Mouse (Mus musculus): Measurements from ENCODE around the gene Sigirr. TPM values are rescaled to one million over a fixed set of nuclear protein-coding genes. Genes with fewer than 3 reads are reported as not detected.

Sigirr gene
- total RNA-seq, 2 experiments from 2014 or later: 6.7 to 8.2 TPM

- intact Hi-C loops (cut with DNase I): no loop called here
- DNase-seq: no peak
Observed at GRCm38 (mm10) chr7:141063353-141063752, 37.0 kb downstream of the Sigirr start.

- intact Hi-C loops (cut with DNase I): no loop called here
- DNase-seq: no peak
Observed at GRCm38 (mm10) chr7:141062525-141062924, 37.8 kb downstream of the Sigirr start.

GRCm38 (mm10) chr7:141061269-141061692 lies 39.1 kb downstream of the Sigirr start:
- intact Hi-C loops (cut with DNase I): no loop called here
- no peak for DNase-seq

- intact Hi-C loops (cut with DNase I): no loop called here
- peak; percentile 50 to 61 for DNase-seq
Observed at GRCm38 (mm10) chr7:141060426-141061242, 39.7 kb downstream of the Sigirr start, which contains the start of gene B4galnt4. Gene B4galnt4 (plus strand): TSS chr7:141061104.

- DNase-seq: no peak
- intact Hi-C loops (cut with DNase I): no loop called here
Observed at GRCm38 (mm10) chr7:141059929-141060328, 40.4 kb downstream of the Sigirr start.

GRCm38 (mm10) chr7:141058601-141059341 lies 41.6 kb downstream of the Sigirr start:
- DNase-seq: no peak
- intact Hi-C loops (cut with DNase I): no loop called here

GRCm38 (mm10) chr7:141057541-141057940 lies 42.8 kb downstream of the Sigirr start:
- no peak for DNase-seq

GRCm38 (mm10) chr7:141056976-141057375 lies 43.4 kb downstream of the Sigirr start:
- no peak for DNase-seq
- intact Hi-C loops (cut with DNase I): no loop called here

More at GRCm38 (mm10) chr7:141057541-141057940, 42.8 kb downstream of the Sigirr start:
- intact Hi-C loops (cut with DNase I): no loop called here

- intact Hi-C loops (cut with DNase I): no loop called here
- no peak for DNase-seq
Observed at GRCm38 (mm10) chr7:141055785-141056184, 44.6 kb downstream of the Sigirr start.

- DNase-seq: no peak
- intact Hi-C loops (cut with DNase I): no loop called here
Observed at GRCm38 (mm10) chr7:141052421-141052820, 48.0 kb downstream of the Sigirr start.

- intact Hi-C loops (cut with DNase I): no loop called here
Observed at GRCm38 (mm10) chr7:141052016-141052415, 48.4 kb downstream of the Sigirr start.

GRCm38 (mm10) chr7:141051060-141051685 lies 49.2 kb downstream of the Sigirr start:
- no peak for DNase-seq
- intact Hi-C loops (cut with DNase I): no loop called here

More at GRCm38 (mm10) chr7:141052016-141052415, 48.4 kb downstream of the Sigirr start:
- DNase-seq: no peak

- DNase-seq: no peak
- intact Hi-C loops (cut with DNase I): loop anchor here (2.0 kb wide), 1 partner anchor 205 kb away; the partner anchor contains the start of gene Scgb1c1
Observed at GRCm38 (mm10) chr7:141049326-141049725, 51.0 kb downstream of the Sigirr start.

- DNase-seq: peak; percentile 94 to 96
- intact Hi-C loops (cut with DNase I): loop anchor here (1.0 to 2.0 kb wide), 5 partner anchors 39 to 204 kb away; partner anchors contain the start of gene Scgb1c1
Observed at GRCm38 (mm10) chr7:141048226-141049218, 51.9 kb downstream of the Sigirr start.

GRCm38 (mm10) chr7:141047581-141048225 lies 52.7 kb downstream of the Sigirr start:
- intact Hi-C loops (cut with DNase I): loop anchor here (1.0 to 2.0 kb wide), 5 partner anchors 38 to 203 kb away; partner anchors contain the start of gene Scgb1c1
- peak; percentile 89 to 90 for DNase-seq

GRCm38 (mm10) chr7:141046931-141047580 lies 53.3 kb downstream of the Sigirr start:
- intact Hi-C loops (cut with DNase I): no loop called here
- DNase-seq: peak; percentile 53 to 67

GRCm38 (mm10) chr7:141042539-141042938 lies 57.8 kb downstream of the Sigirr start:
- no peak for DNase-seq
- intact Hi-C loops (cut with DNase I): no loop called here

- intact Hi-C loops (cut with DNase I): no loop called here
Observed at GRCm38 (mm10) chr7:141041661-141042060, 58.7 kb downstream of the Sigirr start.

More at GRCm38 (mm10) chr7:141041661-141042060, 58.7 kb downstream of the Sigirr start:
- peak; percentile 88 to 89 for DNase-seq

Measured in heart, postnatal 10 days (tissue).